Mouse (Mus musculus) kidney, postnatal 4 days (tissue): ENCODE data around the gene Ubl3.

Experiments
- DNase-seq, 2 experiments: peaks; one replicate each; pipeline ENCODE4 v3.0.0; 2021; ENCODE audit warnings: mixed read lengths in 2 of 2

Ubl3 gene

DNA sequence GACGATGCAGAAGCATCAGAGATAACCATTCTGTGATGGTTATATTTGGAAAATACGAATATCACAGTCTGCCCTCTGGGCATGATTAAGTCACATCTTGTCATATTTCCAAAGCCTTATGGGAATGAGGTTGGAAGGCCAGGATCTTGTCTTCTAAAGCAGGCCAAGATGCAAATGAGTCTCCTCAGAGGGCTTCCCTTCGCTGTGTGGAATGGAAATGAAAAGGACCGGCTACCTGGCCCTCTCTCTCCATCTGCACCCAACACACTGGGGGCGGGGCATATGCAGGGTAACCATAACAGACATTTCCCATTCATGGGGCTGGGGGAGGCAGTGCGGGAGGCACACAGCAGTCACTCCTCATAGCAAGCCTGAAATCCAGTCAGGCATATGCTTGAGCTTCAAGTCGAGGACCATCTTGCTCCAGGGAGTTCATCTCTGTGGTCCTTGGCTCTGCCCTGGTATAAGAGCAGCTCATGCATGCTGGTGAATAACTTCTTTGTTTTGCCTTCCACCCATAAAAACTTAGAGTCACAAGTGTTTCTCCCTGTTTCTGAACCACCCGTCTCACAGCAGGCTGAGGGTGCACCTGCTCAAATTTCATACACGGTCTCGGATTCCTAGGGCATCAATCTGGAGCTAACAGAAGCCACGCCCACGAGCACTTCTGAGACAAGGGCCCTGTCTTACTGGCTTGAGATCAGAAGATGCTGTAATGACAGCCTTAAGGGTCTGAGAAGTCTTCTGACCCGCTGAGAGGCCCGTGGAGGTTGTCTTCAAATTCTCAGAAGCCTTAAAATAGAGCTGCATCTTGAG lies 83.8 kb downstream of the Ubl3 start:
- no peak for DNase-seq

DNA sequence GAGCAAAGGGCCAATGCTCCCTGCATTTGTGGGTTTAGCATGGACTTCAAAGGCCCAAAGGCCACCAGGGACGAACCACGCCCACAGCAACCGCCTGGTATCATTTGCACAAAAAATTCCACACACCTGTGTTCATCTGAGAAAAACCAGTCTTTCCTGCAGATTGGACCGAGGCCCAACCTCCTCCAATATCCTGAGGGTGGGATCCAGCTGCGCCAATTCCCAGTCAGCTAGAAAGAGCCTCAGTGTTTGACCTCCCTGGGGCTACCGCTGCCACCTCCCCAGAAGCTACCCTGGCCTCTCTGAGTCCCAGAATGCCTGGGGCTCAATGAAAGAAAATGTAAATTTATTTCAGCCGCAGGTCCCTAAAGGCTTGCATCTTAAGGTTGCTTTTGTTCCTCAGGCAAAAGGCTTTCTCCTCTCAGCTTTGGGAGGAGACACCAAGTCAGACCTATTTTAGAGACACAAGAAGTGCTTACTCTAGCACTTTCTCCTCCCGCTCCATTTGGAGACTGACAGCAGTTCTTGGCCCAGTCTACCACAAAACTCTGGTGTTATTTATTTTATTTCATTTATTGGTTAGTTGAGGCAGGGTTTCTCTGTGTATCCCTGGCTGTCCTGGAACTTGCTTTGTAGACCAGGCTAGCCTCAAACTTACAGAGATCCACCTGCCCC lies 85.5 kb downstream of the Ubl3 start:
- no peak for DNase-seq

DNA sequence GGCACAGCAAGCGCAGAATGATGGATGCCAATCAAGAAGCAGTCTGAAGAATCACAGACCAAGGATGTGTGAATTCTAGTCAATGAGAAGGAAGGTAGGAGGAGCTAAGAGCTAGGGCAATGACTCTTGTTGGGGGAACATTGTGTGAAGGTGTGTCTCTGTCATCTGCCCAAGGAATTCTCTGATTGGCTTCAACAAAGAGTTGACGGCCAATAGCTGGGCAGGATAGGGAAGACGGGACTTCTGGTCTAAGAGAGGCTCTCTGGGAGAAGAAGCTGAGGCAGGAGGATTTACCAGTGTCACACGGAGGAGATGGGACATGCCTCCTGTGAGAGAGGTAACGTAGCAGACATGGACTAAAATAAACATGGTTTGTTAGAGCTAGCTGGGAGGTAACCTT lies 86.5 kb downstream of the Ubl3 start:
- DNase-seq: no peak

DNA sequence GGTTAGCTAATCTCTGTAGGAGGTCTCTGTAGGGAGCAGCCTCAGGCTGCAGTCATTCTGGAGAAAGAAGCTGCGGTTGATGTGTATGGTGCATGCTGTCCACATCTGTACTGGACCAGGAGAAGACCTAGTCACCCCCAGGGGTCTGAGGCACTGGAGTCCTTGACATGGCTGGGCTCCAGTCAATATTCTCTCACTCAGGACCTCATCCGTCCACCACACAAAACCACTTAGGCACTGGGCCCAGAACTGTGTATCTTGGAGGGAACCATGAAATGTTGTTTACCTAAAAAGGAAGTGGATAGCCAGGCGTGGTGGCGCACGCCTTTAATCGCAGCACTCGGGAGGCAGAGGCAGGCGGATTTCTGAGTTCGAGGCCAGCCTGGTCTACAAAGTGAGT lies 87.5 kb downstream of the Ubl3 start:
- no peak for DNase-seq

DNA sequence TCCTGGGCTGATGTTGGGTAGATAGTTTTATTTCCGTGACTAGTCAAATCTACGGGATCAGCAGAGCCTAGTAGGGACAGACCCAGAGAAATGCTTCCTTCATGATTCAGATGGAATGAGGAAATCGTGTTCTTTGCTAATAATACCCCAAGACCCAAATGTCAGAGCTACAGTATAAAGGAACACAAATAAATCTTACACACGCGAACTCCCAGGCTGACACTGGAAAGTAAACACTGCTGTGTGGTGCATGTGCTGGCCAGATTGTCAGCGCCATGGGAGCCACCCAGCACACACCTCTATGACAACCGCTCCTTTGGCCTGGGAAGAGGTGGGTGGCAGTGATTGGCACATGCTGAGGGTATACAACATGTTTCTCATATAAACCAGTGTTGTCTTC lies 88.1 kb downstream of the Ubl3 start:
- no peak for DNase-seq

DNA sequence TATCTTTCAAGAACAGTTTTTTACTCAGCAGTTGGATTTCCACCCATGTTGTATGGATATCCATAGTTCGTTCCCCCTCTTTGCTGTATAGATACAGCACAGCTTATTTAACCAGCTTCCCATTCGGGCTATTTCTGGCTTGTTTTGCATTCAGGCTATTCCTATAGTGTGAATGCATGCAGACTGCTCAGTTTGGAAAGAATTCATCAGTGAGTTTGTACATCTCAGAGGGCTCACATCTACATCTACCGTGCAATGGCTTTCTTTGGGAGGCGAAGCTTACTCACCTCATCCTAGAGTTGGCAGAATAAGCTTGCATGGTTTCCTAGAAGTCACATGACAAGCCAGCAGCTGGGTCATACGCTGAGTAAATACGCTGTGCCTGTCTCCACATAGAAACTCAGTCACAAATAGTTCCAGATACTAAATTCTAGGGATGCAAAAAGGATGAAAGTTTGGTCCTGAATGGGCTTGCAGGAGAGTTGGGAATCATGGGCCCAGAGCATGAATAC lies 88.8 kb downstream of the Ubl3 start:
- no peak for DNase-seq
